Mouse (Mus musculus) CD4-positive, CD25-positive, alpha-beta regulatory T cell, adult 4 months (primary cell): ENCODE measurements around the gene Arl5c. TPM values are rescaled to one million over a fixed set of nuclear protein-coding genes. Genes with fewer than 3 reads are reported as not detected.
A peak's percentile ranks its signal among the peaks of the same experiment; 100 is the strongest.

Source experiments
- ATAC-seq: one replicate; pipeline ENCODE4 v1.8.0; 2017
- polyA plus RNA-seq, 2 experiments: library from polyadenylated mRNA; unstranded; fragments of 100-300 nt; shearing (Covaris generic); gene quantifications; one replicate each; pipeline ENCODE4 v1.2.1; 2017

Gene Arl5c
- polyA plus RNA-seq, 2 experiments from 2014 or later: 89.8 to 124 TPM

- no peak for ATAC-seq
Observed at GRCm38 (mm10) chr11:97958641-97959299, 37.2 kb downstream of the Arl5c start.

- ATAC-seq: no peak
Observed at GRCm38 (mm10) chr11:97956905-97957560, 38.9 kb downstream of the Arl5c start.

- no peak for ATAC-seq
Observed at GRCm38 (mm10) chr11:97955915-97956314, 40.1 kb downstream of the Arl5c start.

GRCm38 (mm10) chr11:97955146-97955902, 40.7 kb downstream of the Arl5c start:
- ATAC-seq: peak; percentile 95

- ATAC-seq: no peak
Observed at GRCm38 (mm10) chr11:97954469-97955141, 41.4 kb downstream of the Arl5c start.

GRCm38 (mm10) chr11:97953939-97954275, 42.1 kb downstream of the Arl5c start:
- ATAC-seq: no peak

GRCm38 (mm10) chr11:97953179-97953938, 42.6 kb downstream of the Arl5c start:
- ATAC-seq: no peak

GRCm38 (mm10) chr11:97952367-97953006, 43.5 kb downstream of the Arl5c start:
- ATAC-seq: no peak

- peak; percentile 40 for ATAC-seq
Observed at GRCm38 (mm10) chr11:97949703-97950475, 46.1 kb downstream of the Arl5c start.

GRCm38 (mm10) chr11:97947426-97947825, 48.6 kb downstream of the Arl5c start:
- peak; percentile 57 for ATAC-seq

GRCm38 (mm10) chr11:97945738-97946289, 50.2 kb downstream of the Arl5c start:
- peak; percentile 79 for ATAC-seq

- no peak for ATAC-seq
Observed at GRCm38 (mm10) chr11:97945031-97945430, 51.0 kb downstream of the Arl5c start.

GRCm38 (mm10) chr11:97943256-97943655, 52.7 kb downstream of the Arl5c start:
- no peak for ATAC-seq

- ATAC-seq: peak; percentile 51
Observed at GRCm38 (mm10) chr11:97942420-97943111, 53.4 kb downstream of the Arl5c start.

Other genes with a start within 250 kb of the Arl5c start
- gene Cwc25, start 229.6 kb downstream of the Arl5c start, polyA plus RNA-seq: 10 to 100 TPM; 25.2 to 33.8 TPM
- gene 1700001P01Rik, start 220.3 kb downstream of the Arl5c start, polyA plus RNA-seq: not detected
- gene Rpl23, start 213.7 kb downstream of the Arl5c start, polyA plus RNA-seq: 1,000 to 10,000 TPM in 1 of 2 experiments, 100 to 1,000 TPM in 1; 884 to 1,093 TPM
- gene Lasp1, start 197.2 kb downstream of the Arl5c start, polyA plus RNA-seq: 10 to 100 TPM; 46.4 to 49.9 TPM
- gene B230217C12Rik, start 155.4 kb downstream of the Arl5c start, polyA plus RNA-seq: 1 to 10 TPM; 1.4 TPM
- under 1 TPM; 0.34 to 0.65 TPM for gene Fbxo47, start 112.0 kb downstream of the Arl5c start, polyA plus RNA-seq
- gene Plxdc1, start 9.7 kb downstream of the Arl5c start, polyA plus RNA-seq: 1 to 10 TPM; 1.8 to 3.7 TPM
- 1 to 10 TPM; 1.8 to 2.4 TPM for gene Cacnb1, start 26.9 kb upstream of the Arl5c start, polyA plus RNA-seq
- 1,000 to 10,000 TPM; 3,157 to 3,173 TPM for gene Rpl19, start 30.5 kb upstream of the Arl5c start, polyA plus RNA-seq
- gene Stac2, start 57.3 kb upstream of the Arl5c start, polyA plus RNA-seq: not detected
- 1 to 10 TPM; 7.2 TPM for gene Fbxl20, start 154.2 kb upstream of the Arl5c start, polyA plus RNA-seq
- 100 to 1,000 TPM in 1 of 2 experiments, 10 to 100 TPM in 1; 97.7 to 127 TPM for gene Med1, start 197.1 kb upstream of the Arl5c start, polyA plus RNA-seq
- 10 to 100 TPM; 26.3 to 28.7 TPM for gene Cdk12, start 206.9 kb upstream of the Arl5c start, polyA plus RNA-seq